Mouse (Mus musculus) lung, postnatal 0 days (tissue): ENCODE data around the gene Lman1l. TPM values are rescaled to one million over a fixed set of nuclear protein-coding genes. Genes with fewer than 3 reads are reported as not detected.

Experiments used
- ATAC-seq: fragments of 200-750 bp; cut with Nextera tagmentation; 2 replicates; pipeline ENCODE4 v1.8.0; 2017; ENCODE audit warnings: moderate library complexity
- DNase-seq: peaks from one replicate; pipeline ENCODE4 v3.0.0-alpha.2; 2016; ENCODE audit warnings: low spot score
- H3K27ac ChIP-seq: fragments of 300-500 bp; sonication (generic); 2 replicates; pipeline ENCODE4 v1.5.1; 2014; ENCODE audit warnings: antibody characterized with exemption, mild to moderate bottlenecking, low read length, mixed read lengths
- H3K27me3 ChIP-seq: fragments of 300-500 bp; sonication (generic); replicated peaks from 2 replicates; pipeline ENCODE4 v1.6.1; 2014; ENCODE audit warnings: low read length, mixed read lengths; ENCODE audit not compliant: insufficient read depth
- H3K36me3 ChIP-seq: fragments of 300-500 bp; sonication (generic); 2 replicates; pipeline ENCODE4 v1.6.1; 2014; ENCODE audit warnings: low read length, mixed read lengths; ENCODE audit not compliant: insufficient read depth
- H3K4me1 ChIP-seq: fragments of 300-500 bp; sonication (generic); 2 replicates; pipeline ENCODE4 v1.6.1; 2014; ENCODE audit warnings: antibody characterized with exemption, low read depth, low read length, mixed read lengths; ENCODE audit not compliant: insufficient read depth
- H3K4me2 ChIP-seq: fragments of 300-500 bp; sonication (generic); replicated peaks from 2 replicates; pipeline ENCODE4 v1.6.1; 2014; ENCODE audit warnings: low read depth, mild to moderate bottlenecking, low read length, moderate library complexity, mixed read lengths
- H3K4me3 ChIP-seq: fragments of 300-500 bp; sonication (generic); 2 replicates; pipeline ENCODE4 v1.5.1; 2014; ENCODE audit warnings: low read depth, low read length
- H3K9ac ChIP-seq: fragments of 300-500 bp; sonication (generic); replicated peaks from 2 replicates; pipeline ENCODE4 v1.6.1; 2014; ENCODE audit warnings: low read depth, mild to moderate bottlenecking
- H3K9me3 ChIP-seq: fragments of 300-500 bp; sonication (generic); 2 replicates; pipeline ENCODE4 v1.6.1; 2016; ENCODE audit warnings: low read length, mixed read lengths
- CTCF ChIP-seq: IDR thresholded peaks from 2 replicates; pipeline ENCODE4 v1.5.1; 2016; ENCODE audit warnings: antibody characterized with exemption, mild to moderate bottlenecking
- EP300 ChIP-seq: IDR thresholded peaks from 2 replicates; pipeline ENCODE4 v1.6.1; 2016; ENCODE audit warnings: antibody characterized with exemption, mild to moderate bottlenecking, control low read depth
- WGBS: fragments of 180-500 bp; shearing (Covaris S2); extraction: QIAGEN DNeasy Blood & Tissue Kit; methylation state at CpG from one replicate; pipeline ENCODE4 v1.1.7; 2014; 5-methylcytosine and 5-hydroxymethylcytosine counted together
- polyA plus RNA-seq: library from polyadenylated mRNA; unstranded; fragments of >200 nt; fragmentation: Nextera tagmentation; extraction: Ambion mirVana; gene quantifications from 2 replicates; pipeline ENCODE4 v1.2.1, GENCODE M21; 2015

Gene Lman1l
- polyA plus RNA-seq, 1 experiment from 2014 or later = not detected

- Histone ChIP-seq H3K4me3 (no peak overlapping the region), H3K36me3 (no peaks in the 10 kb centered on the region), H3K27me3 (no peaks in the 10 kb centered on the region), H3K4me2 (no peak overlapping the region), H3K27ac (no peak overlapping the region), H3K9me3 (no peaks in the 10 kb centered on the region), H3K4me1 (peaks cover 23% of the 10 kb centered on the region; the same call in 1 of the 2 replicates), H3K9ac (no peak overlapping the region)
- 64% methylated on average over 2 of the region's 2 CpGs for WGBS
- no peak for DNase-seq
- ATAC-seq = no peak
- TF ChIP-seq EP300 (no peak), CTCF (no peak)
Observed at GRCm38 (mm10) chr9:57559568-57559967, 61.0 kb downstream of the Lman1l start.

- DNase-seq (no peak), ATAC-seq (no peak)
- no peaks in the 10 kb centered on the region for H3K36me3 ChIP-seq
- H3K4me3 ChIP-seq = no peak overlapping the region
- H3K9ac ChIP-seq = no peak overlapping the region
- H3K4me1 ChIP-seq = peaks cover 23% of the 10 kb centered on the region; the same call in 1 of the 2 replicates
- H3K27me3 ChIP-seq = no peaks in the 10 kb centered on the region
- 74% methylated on average over 4 of the region's 4 CpGs for WGBS
- no peak overlapping the region for H3K4me2 ChIP-seq
- H3K9me3 ChIP-seq = no peaks in the 10 kb centered on the region
- no peak overlapping the region for H3K27ac ChIP-seq
- TF ChIP-seq CTCF (no peak), EP300 (no peak)
Observed at GRCm38 (mm10) chr9:57558625-57559024, 61.9 kb downstream of the Lman1l start.

GRCm38 (mm10) chr9:57557215-57557614 lies 63.4 kb downstream of the Lman1l start:
- no peak for DNase-seq
- ATAC-seq = no peak
- H3K4me3 ChIP-seq = no peak overlapping the region
- no peak for TF ChIP-seq EP300
- TF ChIP-seq CTCF = no peak
- peaks cover 10% of the 10 kb centered on the region; the same call in 1 of the 2 replicates for H3K4me1 ChIP-seq
- H3K4me2 ChIP-seq = no peak overlapping the region
- no peaks in the 10 kb centered on the region for H3K27me3 ChIP-seq
- no peaks in the 10 kb centered on the region for H3K9me3 ChIP-seq
- H3K9ac ChIP-seq = no peak overlapping the region
- H3K36me3 ChIP-seq = no peaks in the 10 kb centered on the region
- 63% methylated on average over 3 of the region's 3 CpGs for whole genome bisulfite sequencing
- H3K27ac ChIP-seq = no peak overlapping the region

Other genes starting within 250 kb of the Lman1l start
- gene Ppcdc, start 180.7 kb downstream of the Lman1l start, polyA plus RNA-seq = 25.9 and 29.2 TPM in 2 replicates
- gene Scamp5, start 152.7 kb downstream of the Lman1l start, polyA plus RNA-seq = 3.5 and 4.0 TPM in 2 replicates
- gene Rpp25, start 116.7 kb downstream of the Lman1l start, polyA plus RNA-seq = 3.3 and 3.6 TPM in 2 replicates
- 440 and 448 TPM in 2 replicates for gene Cox5a, start 99.5 kb downstream of the Lman1l start, polyA plus RNA-seq
- 12.3 and 13.5 TPM in 2 replicates for gene Fam219b, start 83.2 kb downstream of the Lman1l start, polyA plus RNA-seq
- gene Mpi, start 68.0 kb downstream of the Lman1l start, polyA plus RNA-seq = 19.1 and 24.3 TPM in 2 replicates
- 69.5 and 73.5 TPM in 2 replicates for gene Scamp2, start 59.8 kb downstream of the Lman1l start, polyA plus RNA-seq
- gene Ulk3, start 31.3 kb downstream of the Lman1l start, polyA plus RNA-seq = 7.3 and 7.8 TPM in 2 replicates
- gene Cplx3, start 14.5 kb downstream of the Lman1l start, polyA plus RNA-seq = not detected in 2 replicates
- gene Csk, start 32.9 kb upstream of the Lman1l start, polyA plus RNA-seq = 25.6 and 27.3 TPM in 2 replicates
- gene Cyp1a2, start 62.9 kb upstream of the Lman1l start, polyA plus RNA-seq = 0.07 TPM in 1 of 2 replicates, not detected in the other
- 9.0 and 13.0 TPM in 2 replicates for gene Cyp1a1, start 67.2 kb upstream of the Lman1l start, polyA plus RNA-seq
- gene Edc3, start 87.8 kb upstream of the Lman1l start, polyA plus RNA-seq = 23.3 and 25.3 TPM in 2 replicates
- 65.1 and 65.5 TPM in 2 replicates for gene Clk3, start 145.1 kb upstream of the Lman1l start, polyA plus RNA-seq
- gene Arid3b, start 216.0 kb upstream of the Lman1l start, polyA plus RNA-seq = 5.8 and 6.2 TPM in 2 replicates